In the genomic region with DNA sequence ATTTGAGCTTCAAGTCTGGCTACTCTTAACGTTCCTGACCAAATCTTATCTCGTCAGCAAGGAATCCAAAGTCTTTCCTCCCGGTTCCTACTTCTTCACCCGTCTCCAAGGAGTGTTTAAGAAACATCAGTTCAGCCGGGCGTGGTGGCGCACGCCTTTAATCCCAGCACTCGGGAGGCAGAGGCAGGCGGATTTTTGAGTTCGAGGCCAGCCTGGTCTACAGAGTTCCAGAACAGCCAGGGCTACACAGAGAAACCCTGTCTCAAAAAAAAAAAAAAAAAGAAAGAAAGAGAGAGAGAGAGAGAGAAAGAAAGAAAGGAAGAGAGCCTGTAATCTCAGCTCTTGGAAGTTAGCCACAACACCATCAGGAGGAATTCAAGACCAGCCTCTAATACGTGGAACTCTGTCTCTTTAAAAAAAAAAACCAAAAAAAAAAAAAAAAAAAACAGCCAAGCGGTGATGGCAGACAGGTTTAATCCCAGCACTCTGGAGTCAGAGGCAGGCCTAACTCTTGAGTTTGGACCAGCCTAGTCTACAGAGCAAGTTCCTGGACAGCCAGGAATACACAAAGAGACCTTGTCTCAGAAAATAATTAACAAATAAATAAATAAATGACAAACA, we compare ENCODE assay signal across 1 mouse cellular context.
TF ChIP-seq lines count a peak whose summit lies in the region.

No protein-coding gene starts in this region.

TF ChIP-seq in CH12.LX, 34 proteins besides CTCF, POLR2A, EP300 and RAD21:
- TF ChIP-seq NRF1 (IDR thresholded peaks at IDR 0.05; ENCODE audit: low read depth, low read length) (0 out of 2 replicates have a peak, but pooled peaks have one; percentile 1), ZNF384 (IDR thresholded peaks at IDR 0.05; ENCODE audit: low read depth, low read length) (peak; percentile 71)
